Mouse (Mus musculus): ENCODE measurements around the gene Abhd11. TPM values are rescaled to one million over a fixed set of nuclear protein-coding genes. Genes with fewer than 3 reads are reported as not detected.
A peak's percentile ranks its signal among the peaks of the same experiment; 100 is the strongest.

Abhd11 gene
- total RNA-seq, 2 experiments from 2014 or later = 30.0 to 32.7 TPM

DNA sequence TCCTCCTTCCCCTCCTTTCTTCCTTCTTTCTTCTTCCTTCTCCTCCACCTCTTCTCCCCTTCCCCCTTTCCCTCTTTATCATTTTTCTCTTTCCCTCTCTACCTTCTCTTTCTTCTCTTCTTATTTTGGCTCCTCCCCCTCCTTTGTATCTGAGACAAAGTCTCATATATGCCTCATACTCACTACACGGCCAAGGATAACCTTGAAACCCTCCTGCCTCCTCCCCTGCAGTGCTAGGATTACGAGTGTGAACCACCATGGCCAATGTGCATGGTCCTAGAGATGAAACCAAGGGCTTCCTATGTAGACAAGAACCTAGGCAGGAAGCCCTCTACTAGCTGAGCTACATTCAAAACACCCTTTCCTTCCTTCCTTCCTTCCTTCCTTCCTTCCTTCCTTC lies 34.0 kb upstream of the Abhd11 start:
- no peak for DNase-seq (ENCODE audit: low spot score in 2 of 2)
- no peak overlapping the region for H3K4me3 ChIP-seq
- no peak overlapping the region for H3K27ac ChIP-seq
- no peak for TF ChIP-seq CTCF (conservative IDR thresholded peaks at IDR 0.05)

DNA sequence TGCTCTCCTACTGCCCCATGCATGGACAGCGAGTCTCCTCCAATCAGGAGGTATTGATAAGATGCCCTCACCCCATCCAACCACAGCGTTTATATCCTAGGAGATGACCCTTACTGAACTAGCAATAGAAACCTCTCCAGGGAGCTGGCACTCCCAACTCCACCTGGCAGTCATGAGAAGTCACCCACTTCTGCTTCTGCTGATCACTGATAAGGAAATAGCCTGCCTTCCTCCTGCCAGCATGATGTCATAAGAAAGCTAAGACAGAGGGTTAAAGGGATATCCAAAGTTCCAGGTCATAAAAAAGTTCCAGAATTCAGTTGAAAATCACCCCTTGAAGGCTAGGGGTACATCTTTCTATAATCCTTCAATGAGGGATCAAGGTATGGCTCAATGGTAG lies 32.8 kb upstream of the Abhd11 start:
- Histone ChIP-seq H3K27ac (no peak overlapping the region), H3K4me3 (no peak overlapping the region)
- DNase-seq (ENCODE audit: low spot score in 2 of 2) = no peak
- no peak for TF ChIP-seq CTCF (conservative IDR thresholded peaks at IDR 0.05)

GRCm38 (mm10) chr5:134976577-134977250 lies 32.2 kb upstream of the Abhd11 start:
- Histone ChIP-seq H3K4me3 (no peak overlapping the region), H3K27ac (no peak overlapping the region)
- no peak for DNase-seq (ENCODE audit: low spot score in 2 of 2)
- no peak for TF ChIP-seq CTCF (conservative IDR thresholded peaks at IDR 0.05)

- TF ChIP-seq CTCF (conservative IDR thresholded peaks at IDR 0.05) = no peak
- no peak overlapping the region for H3K27ac ChIP-seq
Observed at GRCm38 (mm10) chr5:134977837-134978236, 31.1 kb upstream of the Abhd11 start.

DNA sequence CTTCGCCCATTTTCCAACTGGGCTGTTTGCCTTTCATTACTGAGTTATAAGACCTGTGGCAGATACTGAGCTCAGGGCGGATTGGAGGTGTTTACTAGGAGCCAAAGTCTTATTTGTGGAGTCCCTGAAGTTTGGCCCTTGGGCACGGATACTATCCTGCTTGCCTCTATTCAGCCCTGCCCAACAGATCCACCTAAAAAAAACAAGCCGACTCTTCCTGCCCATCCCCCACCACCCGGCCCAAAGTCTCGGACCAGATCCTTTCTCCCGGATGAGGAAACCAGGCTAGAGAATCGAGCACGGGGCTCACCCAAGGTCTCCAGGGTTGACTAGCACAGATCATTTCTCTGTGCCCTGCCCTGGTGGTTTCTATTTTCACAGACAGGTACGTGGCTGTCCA lies 27.8 kb upstream of the Abhd11 start:
- DNase-seq (ENCODE audit: low spot score in 2 of 2) = no peak
- Histone ChIP-seq H3K27ac (no peak overlapping the region), H3K4me3 (no peak overlapping the region)
- no peak for TF ChIP-seq CTCF (conservative IDR thresholded peaks at IDR 0.05)

More at GRCm38 (mm10) chr5:134977837-134978236, 31.1 kb upstream of the Abhd11 start:
- H3K4me3 ChIP-seq = no peak overlapping the region
- no peak for DNase-seq (ENCODE audit: low spot score in 2 of 2)

DNA sequence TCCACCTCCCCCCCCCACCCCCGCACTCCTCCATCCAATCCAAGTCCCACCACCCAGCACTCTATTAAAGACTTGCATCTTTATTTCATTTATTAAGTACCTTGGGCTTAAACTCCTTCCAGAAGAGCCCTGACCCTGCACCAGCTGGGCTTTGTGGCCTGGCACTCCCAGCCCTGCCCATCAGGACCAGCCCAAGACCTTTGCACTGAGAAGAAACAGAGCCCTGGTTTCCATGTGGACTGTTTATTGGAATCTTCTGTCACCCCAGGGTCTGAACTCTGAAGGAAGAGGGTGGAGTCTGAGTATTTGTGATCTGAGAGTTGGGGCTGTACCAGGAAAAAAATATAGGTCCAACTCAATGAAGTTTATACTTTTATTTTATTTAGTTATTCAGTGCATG lies 25.8 kb upstream of the Abhd11 start:
- no peak for DNase-seq (ENCODE audit: low spot score in 2 of 2)
- Histone ChIP-seq H3K27ac (no peak overlapping the region), H3K4me3 (no peak overlapping the region)
- no peak for TF ChIP-seq CTCF (conservative IDR thresholded peaks at IDR 0.05)

DNA sequence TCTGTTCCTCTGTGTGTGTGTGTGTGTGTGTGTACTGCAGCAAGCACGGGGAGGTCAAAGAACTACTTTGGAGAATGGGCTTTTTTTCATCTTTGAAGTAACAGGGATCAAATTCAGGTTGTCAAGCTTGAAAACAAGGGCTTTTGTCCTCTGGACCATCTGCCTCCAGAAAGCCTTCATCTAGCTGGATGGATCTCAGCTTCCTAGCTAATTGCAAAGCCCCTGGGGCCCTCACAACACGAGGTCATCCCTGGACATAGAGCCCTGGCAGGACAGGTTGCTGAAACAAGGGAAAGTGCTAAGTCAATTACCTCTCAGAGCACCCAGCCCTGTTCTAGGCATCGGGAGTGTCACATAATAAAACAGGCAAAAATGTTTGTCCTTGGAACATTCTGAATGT lies 25.2 kb upstream of the Abhd11 start:
- no peak overlapping the region for H3K27ac ChIP-seq
- no peak for DNase-seq (ENCODE audit: low spot score in 2 of 2)
- H3K4me3 ChIP-seq = no peak overlapping the region
- TF ChIP-seq CTCF (conservative IDR thresholded peaks at IDR 0.05) = no peak

- H3K27ac ChIP-seq = no peak within 1 kb of the TSS
- H3K4me3 ChIP-seq = peak within 1 kb of the TSS; percentile 30
- DNase-seq (ENCODE audit: low spot score in 2 of 2) = no peak
- no peak for TF ChIP-seq CTCF (conservative IDR thresholded peaks at IDR 0.05)
Observed at GRCm38 (mm10) chr5:134985633-134986297, 23.2 kb upstream of the Abhd11 start, which contains the start of gene Cldn3. Cldn3 (plus strand) TSS chr5:134986214.

DNA sequence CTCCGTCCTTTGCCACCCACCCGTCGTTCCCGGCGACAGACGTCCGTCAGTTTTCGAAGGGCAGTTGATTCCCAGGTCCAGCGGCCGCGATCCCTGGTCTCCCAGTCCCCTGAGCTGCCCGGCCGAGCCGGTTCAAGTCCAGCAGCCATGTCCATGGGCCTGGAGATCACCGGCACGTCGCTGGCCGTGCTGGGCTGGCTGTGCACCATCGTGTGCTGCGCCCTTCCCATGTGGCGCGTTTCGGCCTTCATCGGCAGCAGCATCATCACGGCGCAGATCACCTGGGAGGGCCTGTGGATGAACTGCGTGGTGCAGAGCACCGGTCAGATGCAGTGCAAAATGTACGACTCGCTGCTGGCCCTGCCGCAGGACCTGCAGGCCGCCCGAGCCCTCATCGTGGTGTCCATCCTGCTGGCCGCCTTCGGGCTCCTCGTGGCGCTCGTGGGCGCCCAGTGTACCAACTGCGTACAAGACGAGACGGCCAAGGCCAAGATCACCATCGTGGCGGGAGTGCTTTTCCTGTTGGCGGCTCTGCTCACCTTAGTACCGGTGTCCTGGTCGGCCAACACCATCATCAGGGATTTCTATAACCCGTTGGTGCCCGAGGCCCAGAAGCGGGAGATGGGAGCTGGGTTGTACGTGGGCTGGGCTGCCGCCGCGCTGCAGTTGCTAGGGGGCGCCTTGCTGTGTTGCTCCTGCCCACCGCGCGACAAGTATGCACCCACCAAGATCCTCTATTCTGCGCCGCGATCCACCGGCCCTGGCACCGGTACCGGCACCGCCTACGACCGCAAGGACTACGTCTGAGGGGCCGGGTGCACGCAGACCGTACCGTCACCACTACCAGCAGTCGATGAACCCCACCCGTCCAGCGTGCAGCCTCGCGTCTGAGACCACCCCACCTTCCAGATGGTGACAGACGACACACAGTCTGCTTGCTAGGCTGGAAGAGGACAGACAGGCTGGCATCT lies 22.4 kb upstream of the Abhd11 start:
- no peak for DNase-seq (ENCODE audit: low spot score in 2 of 2)
- H3K27ac ChIP-seq = no peak overlapping the region
- peak; percentile 33 for TF ChIP-seq CTCF (conservative IDR thresholded peaks at IDR 0.05)
- peak overlapping the region; percentile 30 for H3K4me3 ChIP-seq

GRCm38 (mm10) chr5:134989166-134989565 lies 19.8 kb upstream of the Abhd11 start:
- no peak for TF ChIP-seq CTCF (conservative IDR thresholded peaks at IDR 0.05)
- DNase-seq (ENCODE audit: low spot score in 2 of 2) = no peak
- no peak overlapping the region for H3K4me3 ChIP-seq

DNA sequence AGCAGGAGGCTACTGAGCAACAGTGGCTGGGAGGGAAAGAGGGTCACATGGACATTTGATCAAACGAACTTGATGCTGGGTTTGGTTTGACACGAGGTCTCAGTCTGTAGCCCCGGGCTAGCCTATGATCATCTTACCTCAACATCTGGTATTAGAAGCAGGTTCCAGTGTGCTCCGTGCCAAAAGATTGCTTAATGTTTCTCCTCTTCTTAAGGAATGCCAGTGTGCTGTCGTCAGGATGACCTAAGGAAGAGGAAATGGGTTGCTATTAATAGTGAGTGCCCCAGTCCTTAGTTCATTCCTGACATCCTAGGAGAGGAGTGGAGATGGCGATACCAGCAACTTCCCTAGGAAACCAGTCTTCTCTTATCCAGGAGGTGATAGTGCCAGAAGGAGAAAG lies 19.2 kb upstream of the Abhd11 start:
- H3K4me3 ChIP-seq = no peak overlapping the region
- TF ChIP-seq CTCF (conservative IDR thresholded peaks at IDR 0.05) = no peak
- H3K27ac ChIP-seq = no peak overlapping the region
- DNase-seq (ENCODE audit: low spot score in 2 of 2) = no peak

More at GRCm38 (mm10) chr5:134989166-134989565, 19.8 kb upstream of the Abhd11 start:
- no peak overlapping the region for H3K27ac ChIP-seq

DNA sequence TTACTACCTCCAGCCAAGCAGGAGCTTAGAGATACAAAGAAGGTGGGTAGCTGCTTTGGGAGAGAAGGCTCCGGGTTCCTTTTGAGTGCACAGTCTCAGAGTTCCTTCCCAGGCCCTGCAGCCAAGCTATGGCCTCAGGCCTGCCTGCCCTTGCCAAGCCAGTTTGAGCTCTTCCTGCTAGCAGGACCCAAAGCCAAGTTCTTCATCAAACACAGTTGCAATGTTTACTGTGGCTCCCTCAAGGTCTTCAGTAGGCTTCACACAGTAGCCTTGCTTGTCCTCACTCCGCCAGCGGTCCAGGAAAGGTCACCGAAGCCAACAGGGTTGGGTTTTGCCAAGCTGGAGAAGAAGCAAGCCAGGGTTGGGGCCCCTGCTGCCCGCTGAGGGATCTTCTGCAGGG lies 16.4 kb upstream of the Abhd11 start:
- DNase-seq (ENCODE audit: low spot score in 2 of 2) = no peak
- Histone ChIP-seq H3K4me3 (no peak overlapping the region), H3K27ac (no peak overlapping the region)
- no peak for TF ChIP-seq CTCF (conservative IDR thresholded peaks at IDR 0.05)

GRCm38 (mm10) chr5:134998359-134998758 lies 10.6 kb upstream of the Abhd11 start:
- H3K27ac ChIP-seq = no peak overlapping the region
- no peak for DNase-seq (ENCODE audit: low spot score in 2 of 2)
- no peak overlapping the region for H3K4me3 ChIP-seq
- no peak for TF ChIP-seq CTCF (conservative IDR thresholded peaks at IDR 0.05)
